Mouse (Mus musculus): Measurements from ENCODE around the gene Ttll4.

Ttll4 gene

GRCm38 (mm10) chr1:74712461-74713098 lies 51.0 kb downstream of the Ttll4 start:
- no peak for DNase-seq

GRCm38 (mm10) chr1:74713099-74713858 lies 51.7 kb downstream of the Ttll4 start, which contains the start of gene Cyp27a1:
Cyp27a1 (plus strand) TSS chr1:74713574.
- DNase-seq, result peak; percentile 82

- no peak for DNase-seq
These were observed 52.5 kb downstream of the Ttll4 start for GRCm38 (mm10) chr1:74713859-74714730.

GRCm38 (mm10) chr1:74714967-74715366 lies 53.4 kb downstream of the Ttll4 start:
- DNase-seq, result no peak

GRCm38 (mm10) chr1:74715468-74715867 lies 53.9 kb downstream of the Ttll4 start:
- no peak for DNase-seq

GRCm38 (mm10) chr1:74715886-74716285 lies 54.3 kb downstream of the Ttll4 start:
- DNase-seq, result no peak

- DNase-seq, result no peak
These were observed 56.6 kb downstream of the Ttll4 start for GRCm38 (mm10) chr1:74718113-74718512.

GRCm38 (mm10) chr1:74719281-74719680 lies 57.7 kb downstream of the Ttll4 start:
- no peak for DNase-seq

- DNase-seq, result no peak
These were observed 60.1 kb downstream of the Ttll4 start for GRCm38 (mm10) chr1:74721657-74722056.

GRCm38 (mm10) chr1:74723748-74724147 lies 62.2 kb downstream of the Ttll4 start:
- peak; percentile 36 for DNase-seq

- no peak for DNase-seq
These were observed 64.6 kb downstream of the Ttll4 start for GRCm38 (mm10) chr1:74726114-74726513.

GRCm38 (mm10) chr1:74726674-74727073 lies 65.1 kb downstream of the Ttll4 start:
- DNase-seq, result no peak

- DNase-seq, result no peak
These were observed 66.9 kb downstream of the Ttll4 start for GRCm38 (mm10) chr1:74728446-74728845.

- no peak for DNase-seq
These were observed 75.4 kb downstream of the Ttll4 start for GRCm38 (mm10) chr1:74736977-74737376.

GRCm38 (mm10) chr1:74737500-74737899 lies 76.0 kb downstream of the Ttll4 start:
- no peak for DNase-seq

- DNase-seq, result no peak
These were observed 79.3 kb downstream of the Ttll4 start for GRCm38 (mm10) chr1:74740846-74741245.

- no peak for DNase-seq
These were observed 85.8 kb downstream of the Ttll4 start for GRCm38 (mm10) chr1:74747335-74747734.

- peak; percentile 66 for DNase-seq
These were observed 87.2 kb downstream of the Ttll4 start, which contains the start of gene Prkag3 for GRCm38 (mm10) chr1:74748643-74749271. Prkag3 (minus strand) TSS chr1:74749221.

GRCm38 (mm10) chr1:74749301-74749700 lies 87.8 kb downstream of the Ttll4 start:
- DNase-seq, result peak; percentile 64

GRCm38 (mm10) chr1:74750683-74751082 lies 89.1 kb downstream of the Ttll4 start:
- peak; percentile 80 for DNase-seq

GRCm38 (mm10) chr1:74752150-74752549 lies 90.6 kb downstream of the Ttll4 start:
- DNase-seq, result no peak

GRCm38 (mm10) chr1:74752833-74753232 lies 91.3 kb downstream of the Ttll4 start:
- no peak for DNase-seq

Measured in kidney, adult 18-20 months (tissue).